Comparison of ENCODE assay signal across 1 mouse cellular context in the genomic region with DNA sequence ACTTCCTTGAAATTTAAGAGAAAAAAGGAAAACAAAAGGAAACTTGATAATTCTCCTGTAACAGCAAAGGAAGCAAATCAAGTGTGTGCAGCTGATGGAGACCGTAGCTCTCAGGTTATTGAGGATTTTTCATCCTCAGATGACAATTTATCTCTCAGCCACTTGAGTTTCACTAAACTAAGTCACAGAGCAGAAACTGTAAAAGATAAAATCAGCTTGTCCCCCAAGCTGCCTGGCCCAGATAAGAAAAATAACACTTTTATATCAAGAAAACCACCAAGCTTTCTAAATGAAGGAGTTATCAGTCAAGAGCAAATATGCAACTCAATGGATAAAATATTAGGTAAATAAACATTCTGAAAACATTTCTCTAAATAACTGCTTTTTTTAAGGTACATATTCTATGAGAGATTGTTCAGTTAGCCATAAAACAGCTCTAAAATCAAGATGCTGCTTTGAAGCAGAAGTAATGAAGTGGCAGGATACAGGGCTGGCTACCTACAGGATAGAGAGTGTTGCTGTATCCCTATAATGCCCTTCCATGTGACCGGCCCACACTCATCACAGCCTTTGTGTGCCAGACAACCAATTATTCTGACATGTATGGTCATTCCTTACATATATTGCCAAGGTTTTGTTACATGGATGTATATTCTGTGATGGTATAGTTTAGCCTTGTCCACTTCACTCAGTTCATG.
TF ChIP-seq lines count a peak whose summit lies in the region.

No protein-coding gene starts in this region.

TF ChIP-seq in MEL, 35 proteins besides CTCF, POLR2A, EP300 and RAD21 (continued from another document):
- TF ChIP-seq TAL1 (IDR thresholded peaks at IDR 0.05; ENCODE audit: low read length) = peak; percentile 75
- TF ChIP-seq MAZ (IDR thresholded peaks at IDR 0.05; ENCODE audit: low read depth, low read length) = no peak
